Mouse (Mus musculus) urinary bladder, postnatal 10 days (tissue): ENCODE data around the gene Zfp933.
"Not testable (repeated sequence)": the region's sequence is repeated elsewhere in the genome, so short reads cannot be mapped to it uniquely, and the experiment has no call there.

Experiments
- DNase-seq: peaks from one replicate; pipeline ENCODE4 v3.0.0; 2022; ENCODE audit warnings: low spot score

Gene Zfp933

DNA sequence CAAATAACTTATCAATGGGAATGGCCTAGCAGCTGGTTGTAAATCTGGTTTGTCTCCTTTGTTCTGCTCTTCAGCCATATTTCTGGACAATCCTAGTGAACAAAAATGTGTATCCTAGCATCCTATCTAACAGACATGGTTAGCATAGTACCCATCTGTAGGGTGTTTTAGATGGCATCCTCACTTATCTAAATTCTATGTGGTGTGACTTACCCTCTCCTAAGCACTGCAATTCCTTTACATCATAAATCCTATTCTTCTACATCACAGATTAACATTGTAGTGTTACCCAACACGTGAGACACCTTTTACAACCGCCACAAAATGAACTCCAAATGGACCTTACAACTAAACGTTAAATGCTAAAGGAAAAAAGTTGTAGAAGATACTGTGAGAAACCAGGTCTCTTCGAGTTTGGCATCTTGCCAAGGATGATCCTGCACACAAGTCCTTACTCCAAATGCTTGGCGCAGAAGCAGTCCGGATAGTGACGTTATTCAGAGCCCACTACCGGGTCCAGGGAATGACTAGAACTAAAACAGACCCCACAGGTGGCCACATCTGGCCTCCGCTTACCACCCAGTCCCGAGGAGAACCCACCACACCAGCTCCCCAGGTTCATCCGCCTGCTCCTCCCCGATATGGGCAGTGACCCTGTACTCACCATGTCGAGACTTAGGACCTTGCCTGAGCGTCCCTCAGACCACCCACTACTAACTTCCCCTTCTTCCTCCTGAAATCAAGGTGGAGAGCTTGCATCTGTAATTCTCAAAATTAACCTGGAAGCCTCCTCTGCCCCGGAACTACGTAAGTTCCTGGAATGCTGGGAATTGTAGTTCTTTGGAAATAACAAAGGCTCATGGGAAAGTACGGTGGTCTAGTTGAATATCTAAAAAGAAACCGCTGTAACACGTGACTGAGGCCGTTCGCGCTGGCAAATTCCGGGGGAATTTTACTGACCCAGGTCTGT lies at the start of gene Zfp933:
Zfp933 (minus strand) TSS at position 753 of the 970 bp plus-strand sequence.
- no peak for DNase-seq

DNA sequence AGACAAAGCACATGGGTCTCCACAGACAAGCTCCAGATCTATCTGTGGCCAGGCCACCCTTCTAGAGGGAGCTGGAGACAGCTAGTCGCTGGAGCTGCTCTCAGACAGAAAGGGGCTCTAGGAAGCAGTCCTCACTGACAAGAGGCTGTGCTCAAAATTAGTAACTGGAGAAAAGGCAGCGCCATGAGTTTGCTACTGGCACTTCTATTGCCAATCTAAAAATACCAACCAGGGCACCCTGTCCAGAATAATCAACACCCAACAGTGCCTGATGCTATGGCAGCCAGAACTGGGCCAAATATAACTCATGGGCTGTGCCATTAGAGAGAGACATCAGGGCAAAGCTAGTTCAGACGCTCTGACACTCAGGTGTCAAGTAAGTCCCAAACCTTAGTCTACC lies 49.2 kb upstream of the Zfp933 start:
- DNase-seq = no peak

DNA sequence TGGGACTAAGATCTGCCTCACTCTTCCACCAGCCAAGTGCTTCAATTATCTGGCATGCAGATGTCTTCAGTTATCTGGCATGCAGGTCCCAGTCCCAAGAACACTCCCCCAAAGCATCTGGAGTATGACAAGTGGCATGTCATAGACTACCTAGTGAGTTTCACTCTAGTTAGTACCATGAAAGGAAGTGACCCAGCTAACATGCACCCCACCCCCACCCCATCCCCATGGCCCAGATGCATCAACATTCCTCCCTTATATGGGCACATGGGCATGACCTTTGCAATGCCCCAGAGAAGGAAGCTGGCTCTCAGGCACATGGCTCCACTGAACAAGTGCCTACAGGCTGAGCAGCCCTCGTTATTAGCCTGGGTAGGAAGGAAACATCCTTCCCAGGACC lies 48.2 kb upstream of the Zfp933 start:
- no peak for DNase-seq

DNA sequence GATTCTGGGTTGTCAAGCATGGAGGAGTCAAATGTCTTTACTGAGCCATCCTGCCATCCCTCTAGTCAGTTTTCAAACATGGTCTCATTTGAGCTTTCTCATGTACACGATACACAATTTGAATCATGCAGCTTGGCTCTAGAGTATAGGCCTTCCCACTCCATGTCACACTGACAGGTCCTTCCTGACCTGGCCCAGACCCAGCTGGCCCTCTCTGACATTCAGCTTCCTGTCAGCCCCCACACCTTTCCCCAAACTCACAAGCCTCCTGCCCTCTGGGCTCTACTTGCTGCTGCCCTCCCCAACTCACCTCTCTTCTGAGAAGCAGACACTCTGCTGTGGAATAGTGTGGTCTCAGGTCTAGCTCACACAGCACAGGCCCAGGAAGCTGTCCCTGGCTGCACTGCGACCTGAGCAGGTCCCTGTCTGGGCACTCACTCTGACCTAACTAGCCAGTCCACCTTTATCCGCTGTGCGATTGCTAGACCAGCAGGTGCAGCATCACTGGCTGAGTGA lies 47.7 kb upstream of the Zfp933 start:
- DNase-seq = no peak

GRCm38 (mm10) chr4:147890341-147890740 lies 42.2 kb upstream of the Zfp933 start:
- DNase-seq = no peak

DNA sequence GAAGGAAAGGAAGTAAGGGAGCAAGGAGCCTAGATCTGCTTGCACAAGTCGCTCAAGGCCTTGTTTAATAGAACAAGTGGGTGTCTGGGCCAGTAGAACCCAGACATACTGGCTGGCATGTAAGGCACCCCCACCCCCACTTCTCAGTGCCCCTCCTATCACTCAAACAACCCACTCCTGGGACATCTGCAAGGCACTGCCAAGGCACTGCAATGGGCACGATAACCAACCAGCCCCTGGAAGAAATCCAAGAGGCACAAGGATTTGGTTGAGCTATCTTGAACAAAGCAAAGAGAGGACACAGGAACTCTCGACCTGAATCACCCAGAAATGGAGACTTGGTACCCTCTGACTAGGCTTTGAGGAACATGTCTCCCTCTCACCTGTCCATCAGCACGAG lies 40.1 kb upstream of the Zfp933 start:
- no peak for DNase-seq

- no peak for DNase-seq
Measured at GRCm38 (mm10) chr4:147887277-147887676, 39.1 kb upstream of the Zfp933 start.

DNA sequence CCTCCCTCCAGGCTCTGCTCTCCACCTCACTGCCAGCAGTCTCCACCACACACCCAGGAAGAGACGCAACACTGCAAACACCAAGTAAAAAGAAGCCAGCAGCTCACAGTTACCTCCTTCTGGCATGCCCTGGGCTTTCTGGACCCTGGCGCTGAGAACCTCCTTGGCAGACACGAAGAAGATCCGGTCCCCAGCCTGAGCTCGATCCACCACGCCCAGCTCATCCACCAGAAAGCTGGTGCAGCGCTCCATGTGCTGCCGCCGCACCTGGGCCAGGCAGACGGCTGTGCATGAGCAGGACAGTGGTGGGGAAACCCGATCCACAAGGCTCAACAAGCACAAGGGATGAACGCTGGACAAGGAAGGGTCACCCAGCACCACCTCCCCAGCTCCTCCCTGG lies 38.0 kb upstream of the Zfp933 start:
- DNase-seq = no peak

GRCm38 (mm10) chr4:147884138-147884537 lies 36.0 kb upstream of the Zfp933 start:
- DNase-seq = no peak

- no peak for DNase-seq
Measured at GRCm38 (mm10) chr4:147883041-147883440, 34.9 kb upstream of the Zfp933 start.

DNA sequence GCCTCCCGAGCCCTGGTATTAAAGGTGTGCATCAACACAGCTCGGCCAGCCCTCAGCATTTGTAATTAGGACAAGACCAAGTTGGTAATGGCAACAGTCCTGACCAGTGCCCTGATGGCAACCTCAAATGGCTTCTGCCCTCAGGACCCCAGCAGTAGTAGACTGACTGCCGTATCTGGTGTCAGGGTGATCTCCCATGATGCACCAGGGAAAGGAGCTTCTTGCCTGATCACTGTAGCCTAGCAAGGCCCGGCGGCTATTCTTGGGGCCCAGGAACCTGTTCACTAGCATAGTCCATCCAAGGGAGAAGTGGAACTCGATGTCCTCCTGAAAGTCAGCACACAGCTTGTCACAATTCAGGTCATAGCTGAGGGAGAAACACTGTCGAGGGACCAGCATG lies 33.6 kb upstream of the Zfp933 start:
- DNase-seq = no peak

DNA sequence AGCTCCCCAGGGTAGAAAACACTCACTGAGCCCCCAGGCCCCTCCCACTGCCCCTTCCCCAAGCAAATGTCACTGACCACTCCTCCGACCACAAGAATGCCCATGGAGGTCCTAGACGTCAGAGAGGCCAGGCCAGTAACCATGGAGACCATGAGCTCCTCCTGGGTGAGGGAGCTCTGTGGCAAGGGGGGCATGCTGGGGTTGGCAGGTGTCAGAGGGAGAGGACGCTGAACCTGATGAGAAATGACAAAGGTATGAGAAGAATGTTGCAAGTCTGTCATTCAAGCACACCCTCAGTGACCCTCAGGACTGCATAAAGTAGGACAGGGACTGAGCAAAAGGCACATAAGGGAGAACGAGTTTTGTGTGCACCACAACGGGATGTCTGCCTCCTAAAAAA lies 31.7 kb upstream of the Zfp933 start:
- DNase-seq = no peak

DNA sequence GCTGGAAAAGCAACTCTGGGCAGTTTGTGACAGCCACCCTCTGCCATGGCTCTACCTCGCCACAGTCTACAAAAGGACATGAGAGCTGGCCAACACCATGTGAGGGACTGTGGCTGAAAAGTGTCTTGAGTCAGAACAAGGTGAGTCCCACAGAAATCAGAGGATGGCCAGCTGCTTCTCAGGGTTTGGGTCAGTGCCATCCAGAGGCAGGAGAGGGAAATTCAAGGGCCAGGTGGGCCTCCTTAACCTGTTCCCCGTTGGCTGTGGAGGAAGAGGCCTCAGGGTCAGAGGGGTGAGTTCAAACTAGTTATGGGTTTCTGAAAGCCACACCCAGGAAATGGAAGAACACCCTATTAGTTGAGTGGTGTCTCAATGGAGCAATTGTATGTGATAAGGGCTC lies 31.3 kb upstream of the Zfp933 start:
- no peak for DNase-seq

DNA sequence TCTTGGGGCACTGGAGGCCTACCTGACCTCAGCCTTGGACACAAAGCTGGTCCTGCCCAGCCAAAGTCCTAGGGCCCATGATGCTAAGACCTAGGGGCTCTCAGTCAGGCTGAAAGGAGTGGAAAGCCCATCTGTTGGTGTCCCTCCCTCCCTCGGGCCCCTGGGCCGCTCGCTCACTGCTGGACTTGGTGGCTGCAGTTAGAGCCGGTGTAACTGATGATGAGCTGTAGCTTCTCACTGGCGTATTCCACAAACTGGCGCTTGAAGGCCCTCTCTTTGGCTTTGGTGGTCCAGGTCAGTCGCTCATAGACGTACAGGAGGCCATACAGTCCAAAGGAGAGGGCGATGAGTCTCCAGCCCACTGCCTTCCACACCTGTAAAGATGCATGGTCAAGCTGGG lies 30.4 kb upstream of the Zfp933 start:
- no peak for DNase-seq

DNA sequence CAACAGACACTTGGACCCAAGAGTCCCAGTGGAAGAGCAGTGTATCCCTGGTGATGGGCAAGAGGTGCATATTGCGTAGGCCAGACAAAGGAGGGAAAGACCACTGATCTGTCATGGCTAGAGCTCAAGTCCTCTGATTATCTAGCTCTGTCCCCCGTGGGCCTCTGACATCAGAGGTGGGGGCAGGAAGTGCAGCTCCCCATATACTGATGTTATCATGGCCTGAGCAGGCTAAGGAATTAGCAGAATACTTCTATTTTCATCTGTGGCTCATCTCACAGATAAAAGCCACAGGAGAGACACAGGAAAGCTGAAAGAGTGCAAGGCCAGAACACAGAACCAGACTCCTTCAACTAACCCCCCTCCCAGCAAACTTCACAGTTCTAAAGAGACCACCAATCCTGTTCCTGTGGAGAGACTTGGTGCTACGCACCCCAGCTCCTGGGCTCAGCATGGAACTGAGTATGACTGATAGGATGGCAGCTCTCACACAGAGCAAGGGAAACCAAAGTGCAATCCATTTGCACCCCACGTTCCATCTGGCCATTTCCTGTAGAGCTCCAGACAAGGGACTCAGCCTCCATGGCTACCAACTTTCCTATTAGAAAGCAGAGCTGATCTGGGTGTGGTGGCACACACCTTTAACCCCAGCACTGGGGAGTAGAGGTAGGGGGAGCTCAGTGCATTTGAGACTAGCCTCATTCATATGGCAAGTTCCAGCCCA lies 27.8 kb upstream of the Zfp933 start:
- no peak for DNase-seq

GRCm38 (mm10) chr4:147869238-147869637 lies 21.1 kb upstream of the Zfp933 start:
- DNase-seq = no peak

DNA sequence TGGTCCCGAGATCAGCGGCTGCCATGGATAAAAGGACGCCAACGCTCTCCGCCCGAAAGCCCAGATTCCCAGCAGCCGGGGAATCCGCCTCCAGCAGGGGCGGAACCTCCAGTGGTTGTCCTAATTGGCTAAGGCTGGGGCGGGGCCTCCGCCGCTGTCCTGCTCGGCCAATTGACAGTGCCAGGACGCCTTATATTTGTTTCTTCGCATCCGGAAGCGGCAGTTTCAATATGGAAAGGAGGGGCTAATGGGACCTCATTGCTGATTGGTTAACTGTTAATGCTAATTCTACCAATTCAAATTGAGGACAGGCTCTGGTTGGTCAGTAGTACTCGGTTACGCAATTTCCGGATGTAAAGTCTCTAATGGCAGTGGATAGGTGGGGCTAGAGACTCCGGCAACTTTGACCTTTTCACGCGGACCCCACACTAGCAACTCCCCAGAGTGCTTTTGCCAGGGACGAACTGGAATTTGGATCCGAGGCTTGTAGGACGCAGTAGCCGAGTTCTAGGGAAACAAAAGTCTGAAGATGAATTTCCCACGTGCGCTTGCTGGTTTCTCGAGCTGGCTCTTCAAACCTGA lies 20.4 kb upstream of the Zfp933 start, which contains the start of the genes Miip and Fv1:
Miip (minus strand) TSS at position 367 of the 582 bp plus-strand sequence.
Fv1 (plus strand) TSS at position 530 of the 582 bp plus-strand sequence.
- DNase-seq = peak; percentile 56

DNA sequence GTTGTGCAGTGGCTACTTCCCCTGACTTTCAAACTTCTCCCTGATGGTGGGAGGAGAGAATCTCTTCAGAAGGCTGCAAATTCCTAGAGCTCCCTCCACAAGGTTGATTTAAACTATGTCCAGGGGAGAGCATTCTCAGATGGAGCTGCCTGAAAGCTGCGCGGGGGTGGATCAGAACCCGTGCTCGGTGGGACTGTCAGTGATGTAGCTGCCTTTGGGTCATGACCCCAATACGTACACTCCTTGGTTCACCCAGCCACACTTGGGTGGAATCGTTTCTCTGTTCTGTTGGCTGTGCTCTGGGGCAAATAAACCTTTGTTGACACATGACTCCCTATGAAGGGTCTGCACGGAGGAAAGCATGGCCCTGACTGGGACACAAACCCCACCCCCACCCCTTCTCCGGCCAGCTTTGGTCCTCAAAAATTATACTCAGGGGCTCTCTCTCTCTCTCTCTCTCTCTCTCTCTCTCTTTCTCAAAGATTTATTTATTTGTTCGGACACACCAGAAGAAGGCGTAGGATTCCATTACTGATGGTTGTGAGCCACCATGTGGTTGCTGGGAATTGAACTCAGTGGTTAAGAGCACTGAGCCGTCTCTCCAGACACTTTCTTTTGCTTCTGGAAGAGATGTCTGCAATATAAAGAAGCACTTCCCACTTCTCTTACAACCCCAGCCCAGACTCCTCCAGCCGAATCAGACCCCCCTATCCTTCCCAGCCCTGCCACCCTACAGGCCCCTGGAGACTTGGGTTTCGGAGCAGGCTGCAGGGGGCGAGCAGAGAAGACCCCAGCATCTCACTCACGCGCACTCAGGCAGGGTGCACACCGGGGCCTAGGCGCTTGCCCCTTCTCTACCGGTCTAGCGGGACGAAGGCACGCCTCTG lies 19.6 kb upstream of the Zfp933 start:
- no peak for DNase-seq

DNA sequence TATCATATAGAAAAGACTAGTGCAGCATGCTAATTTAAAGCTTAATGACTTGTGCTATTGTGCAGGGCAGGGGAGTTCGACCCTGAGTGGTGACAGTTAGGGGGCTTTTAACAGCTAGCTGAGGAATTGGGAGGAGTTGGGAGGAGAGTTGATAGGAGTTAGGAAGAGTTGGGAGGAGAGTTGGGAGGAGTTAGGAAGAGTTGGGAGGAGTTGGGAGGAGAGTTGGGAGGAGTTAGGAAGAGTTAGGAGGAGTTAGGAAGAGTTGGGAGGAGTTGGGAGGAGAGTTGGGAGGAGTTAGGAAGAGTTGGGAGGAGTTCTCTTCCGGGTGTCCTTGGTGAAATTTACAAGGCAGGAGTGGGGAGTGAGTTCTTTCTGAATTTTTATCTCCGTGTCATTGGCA lies 18.6 kb upstream of the Zfp933 start:
- not testable (repeated sequence) for DNase-seq

GRCm38 (mm10) chr4:147866056-147866455 lies 17.9 kb upstream of the Zfp933 start:
- DNase-seq = no peak

DNA sequence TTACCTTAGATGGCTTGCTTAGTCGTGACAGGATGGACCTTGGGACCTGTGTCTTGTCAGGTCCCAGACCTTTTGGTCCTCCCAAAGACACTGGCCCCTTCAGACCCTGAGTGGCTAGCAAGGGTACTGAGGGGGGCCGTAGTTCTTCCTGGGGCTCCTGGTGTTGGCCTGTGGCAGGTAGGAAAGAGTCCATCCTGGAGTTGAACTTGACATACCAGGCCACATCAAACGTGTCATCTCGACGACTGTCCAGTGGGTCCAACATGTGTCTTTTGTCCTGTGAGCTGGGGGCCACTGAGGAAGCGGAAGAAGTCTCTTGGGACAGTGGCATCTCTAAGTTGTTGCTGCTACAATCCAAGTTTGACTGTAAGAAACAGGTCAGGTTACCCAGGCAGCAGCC lies 17.5 kb upstream of the Zfp933 start:
- no peak for DNase-seq
